Mouse (Mus musculus) lung, adult 2 months (tissue): ENCODE measurements around the gene Wwc2.

ENCODE experiments used
- CTCF ChIP-seq: fragments of 200-500 bp; IDR thresholded peaks from 2 replicates; pipeline ENCODE4 v1.5.1; 2011; ENCODE audit warnings: mild to moderate bottlenecking, low read length, control low read depth; ENCODE audit not compliant: insufficient read depth
- POLR2A ChIP-seq: fragments of 200-500 bp; IDR thresholded peaks from 2 replicates; pipeline ENCODE4 v1.6.1; 2011; ENCODE audit warnings: low read depth, mild to moderate bottlenecking, control low read depth, low read length, borderline replicate concordance; ENCODE audit errors: extremely low read depth

GRCm38 (mm10) chr8:47936386-47936785, 54.3 kb downstream of the Wwc2 start:
- TF ChIP-seq CTCF (no peak), POLR2A (no peak)
